Mouse (Mus musculus) kidney, postnatal 0 days (tissue): ENCODE measurements around the gene Tnfaip8l2. TPM values are rescaled to one million over a fixed set of nuclear protein-coding genes. Genes with fewer than 3 reads are reported as not detected.
"Not testable (repeated sequence)": the region's sequence is repeated elsewhere in the genome, so short reads cannot be mapped to it uniquely, and the experiment has no call there.

Experiments
- ATAC-seq: fragments of 200-750 bp; cut with Nextera tagmentation; replicated peaks from 2 replicates; pipeline ENCODE4 v1.8.0; 2017; ENCODE audit warnings: low read depth, moderate number of reproducible peaks, moderate TSS enrichment, moderate library complexity; ENCODE audit not compliant: low FRiP score
- DNase-seq: peaks from one replicate; pipeline ENCODE4 v3.0.0-alpha.2; 2016; ENCODE audit warnings: low spot score
- H3K27ac ChIP-seq: fragments of 300-500 bp; sonication (generic); 2 replicates; pipeline ENCODE4 v1.5.1; 2014; ENCODE audit warnings: mild to moderate bottlenecking
- H3K27me3 ChIP-seq: fragments of 300-500 bp; sonication (generic); 2 replicates; pipeline ENCODE4 v1.6.1; 2014; ENCODE audit warnings: low read length, mixed read lengths; ENCODE audit not compliant: insufficient read depth
- H3K36me3 ChIP-seq: fragments of 300-500 bp; sonication (generic); 2 replicates; pipeline ENCODE4 v1.6.1; 2014; ENCODE audit warnings: low read length, mixed read lengths; ENCODE audit not compliant: insufficient read depth
- H3K4me1 ChIP-seq: fragments of 300-500 bp; sonication (generic); replicated peaks from 2 replicates; pipeline ENCODE4 v1.6.1; 2014; ENCODE audit warnings: antibody characterized with exemption, low read length, mixed read lengths; ENCODE audit not compliant: insufficient read depth
- H3K4me2 ChIP-seq: fragments of 300-500 bp; sonication (generic); 2 replicates; pipeline ENCODE4 v1.6.1; 2014; ENCODE audit warnings: mild to moderate bottlenecking, low read length, moderate library complexity, mixed read lengths
- H3K4me3 ChIP-seq: fragments of 300-500 bp; sonication (generic); replicated peaks from 2 replicates; pipeline ENCODE4 v1.5.1; 2014; ENCODE audit warnings: low read depth, low read length
- H3K9ac ChIP-seq: fragments of 300-500 bp; sonication (generic); 2 replicates; pipeline ENCODE4 v1.6.1; 2014; ENCODE audit warnings: low read depth, low read length
- H3K9me3 ChIP-seq: fragments of 300-500 bp; sonication (generic); replicated peaks from 2 replicates; pipeline ENCODE4 v1.6.1; 2016; ENCODE audit warnings: low read length, inconsistent platforms, mixed read lengths
- CTCF ChIP-seq: IDR thresholded peaks from 2 replicates; pipeline ENCODE4 v1.5.1; 2016; ENCODE audit warnings: antibody characterized with exemption, low read depth, mild to moderate bottlenecking, moderate library complexity
- WGBS: fragments of 180-500 bp; shearing (Covaris S2); extraction: QIAGEN DNeasy Blood & Tissue Kit; methylation state at CpG from one replicate; pipeline ENCODE4 v1.1.7; 2014; 5-methylcytosine and 5-hydroxymethylcytosine counted together
- polyA plus RNA-seq: library from polyadenylated mRNA; unstranded; fragments of >200 nt; fragmentation: Nextera tagmentation; extraction: Ambion mirVana; gene quantifications from 2 replicates; pipeline ENCODE4 v1.2.1, GENCODE M21; 2015

Tnfaip8l2 gene
- polyA plus RNA-seq, 1 experiment from 2014 or later: 3.6 TPM

GRCm38 (mm10) chr3:95135433-95136052 lies 6.6 kb downstream of the Tnfaip8l2 start:
- H3K4me2 ChIP-seq: peak overlapping the region; percentile 53
- H3K4me3 ChIP-seq: 0 out of 2 replicates have a peak overlapping the region, but pooled peaks have one; percentile 30
- no peak for TF ChIP-seq CTCF
- H3K4me1 ChIP-seq: peaks cover 12% of the 10 kb centered on the region
- peak overlapping the region; percentile 50; the same call in 1 of the 2 replicates for H3K27ac ChIP-seq
- ATAC-seq (no peak), DNase-seq (no peak)
- 81% methylated on average over 7 of the region's 7 CpGs for WGBS
- H3K27me3 ChIP-seq: no peaks in the 10 kb centered on the region
- peaks cover 7% of the 10 kb centered on the region for H3K36me3 ChIP-seq
- no peaks in the 10 kb centered on the region for H3K9me3 ChIP-seq
- H3K9ac ChIP-seq: no peak overlapping the region

- Histone ChIP-seq H3K9me3 (no peaks in the 10 kb centered on the region), H3K4me2 (peak overlapping the region; percentile 53), H3K4me3 (peak overlapping the region; percentile 30), H3K36me3 (peaks cover 3% of the 10 kb centered on the region), H3K4me1 (peaks cover 12% of the 10 kb centered on the region), H3K27ac (peak overlapping the region; percentile 50; the same call in 1 of the 2 replicates), H3K27me3 (no peaks in the 10 kb centered on the region), H3K9ac (0 out of 2 replicates have a peak overlapping the region, but pooled peaks have one; percentile 31)
- no peak for TF ChIP-seq CTCF
- DNase-seq (peak; percentile 68), ATAC-seq (no peak)
- 18% methylated on average over 6 of the region's 6 CpGs for WGBS
Observed at GRCm38 (mm10) chr3:95135023-95135422, 7.1 kb downstream of the Tnfaip8l2 start.

- not testable (repeated sequence) for H3K36me3 ChIP-seq, H3K4me2 ChIP-seq, H3K9ac ChIP-seq, H3K9me3 ChIP-seq, H3K4me3 ChIP-seq, H3K27me3 ChIP-seq, DNase-seq, H3K27ac ChIP-seq
- peak; percentile 33 for ATAC-seq
- no CpG with 5 or more reads among the region's 12 CpGs for WGBS
- H3K4me1 ChIP-seq: peaks cover 12% of the 10 kb centered on the region
Observed at GRCm38 (mm10) chr3:95134133-95134532, 8.0 kb downstream of the Tnfaip8l2 start.

- peak; percentile 88 for ATAC-seq
- under 1% methylated on average over 20 of the region's 20 CpGs for WGBS
Observed at GRCm38 (mm10) chr3:95133680-95134101, 8.5 kb downstream of the Tnfaip8l2 start, which contains the start of the genes Scnm1 and Lysmd1. Gene Scnm1 (minus strand): TSS chr3:95134011. Gene Lysmd1 (plus strand): TSS chr3:95134088.

GRCm38 (mm10) chr3:95133176-95133575 lies 9.0 kb downstream of the Tnfaip8l2 start:
- Histone ChIP-seq H3K27ac (0 out of 2 replicates have a peak overlapping the region, but pooled peaks have one; percentile 72), H3K9me3 (no peaks in the 10 kb centered on the region), H3K4me2 (peak overlapping the region; percentile 67), H3K9ac (peak overlapping the region; percentile 63), H3K27me3 (no peaks in the 10 kb centered on the region), H3K36me3 (0 out of 2 replicates have a peak, but pooled peaks cover 4% of the 10 kb centered on the region), H3K4me1 (peaks cover 12% of the 10 kb centered on the region), H3K4me3 (peak overlapping the region; percentile 46)
- DNase-seq (no peak), ATAC-seq (no peak)
- TF ChIP-seq CTCF: no peak
- 58% methylated on average over 11 of the region's 11 CpGs for WGBS

More at GRCm38 (mm10) chr3:95133680-95134101, 8.5 kb downstream of the Tnfaip8l2 start, which contains the start of the genes Scnm1 and Lysmd1:
- 0 out of 2 replicates have a peak, but pooled peaks cover 4% of the 10 kb centered on the region for H3K36me3 ChIP-seq
- H3K9ac ChIP-seq: peak within 1 kb of the TSS; percentile 63
- H3K4me1 ChIP-seq: peaks cover 12% of the 10 kb centered on the region
- H3K27me3 ChIP-seq: no peaks in the 10 kb centered on the region
- peak within 1 kb of the TSS; percentile 67 for H3K4me2 ChIP-seq
- H3K27ac ChIP-seq: peak within 1 kb of the TSS; percentile 72
- H3K4me3 ChIP-seq: peak within 1 kb of the TSS; percentile 46
- DNase-seq: peak; percentile 99
- no peaks in the 10 kb centered on the region for H3K9me3 ChIP-seq
- TF ChIP-seq CTCF: peak; percentile 16; the same call in 1 of the 2 replicates

GRCm38 (mm10) chr3:95132389-95132788 lies 9.8 kb downstream of the Tnfaip8l2 start:
- H3K4me2 ChIP-seq, H3K27me3 ChIP-seq, ATAC-seq, H3K36me3 ChIP-seq, DNase-seq, H3K4me3 ChIP-seq, H3K9me3 ChIP-seq, H3K9ac ChIP-seq, H3K27ac ChIP-seq: not testable (repeated sequence)
- peak; percentile 42 for TF ChIP-seq CTCF
- 86% methylated on average over 2 of the region's 2 CpGs for WGBS
- peaks cover 12% of the 10 kb centered on the region for H3K4me1 ChIP-seq
